Mouse (Mus musculus): ENCODE data around the gene Dnajc4. TPM values are rescaled to one million over a fixed set of nuclear protein-coding genes. Genes with fewer than 3 reads are reported as not detected.
A peak's percentile ranks its signal among the peaks of the same experiment; 100 is the strongest.

Gene Dnajc4
- total RNA-seq (2022), result 10 to 100 TPM; 32.2 to 37.7 (median 36.4) TPM

DNA sequence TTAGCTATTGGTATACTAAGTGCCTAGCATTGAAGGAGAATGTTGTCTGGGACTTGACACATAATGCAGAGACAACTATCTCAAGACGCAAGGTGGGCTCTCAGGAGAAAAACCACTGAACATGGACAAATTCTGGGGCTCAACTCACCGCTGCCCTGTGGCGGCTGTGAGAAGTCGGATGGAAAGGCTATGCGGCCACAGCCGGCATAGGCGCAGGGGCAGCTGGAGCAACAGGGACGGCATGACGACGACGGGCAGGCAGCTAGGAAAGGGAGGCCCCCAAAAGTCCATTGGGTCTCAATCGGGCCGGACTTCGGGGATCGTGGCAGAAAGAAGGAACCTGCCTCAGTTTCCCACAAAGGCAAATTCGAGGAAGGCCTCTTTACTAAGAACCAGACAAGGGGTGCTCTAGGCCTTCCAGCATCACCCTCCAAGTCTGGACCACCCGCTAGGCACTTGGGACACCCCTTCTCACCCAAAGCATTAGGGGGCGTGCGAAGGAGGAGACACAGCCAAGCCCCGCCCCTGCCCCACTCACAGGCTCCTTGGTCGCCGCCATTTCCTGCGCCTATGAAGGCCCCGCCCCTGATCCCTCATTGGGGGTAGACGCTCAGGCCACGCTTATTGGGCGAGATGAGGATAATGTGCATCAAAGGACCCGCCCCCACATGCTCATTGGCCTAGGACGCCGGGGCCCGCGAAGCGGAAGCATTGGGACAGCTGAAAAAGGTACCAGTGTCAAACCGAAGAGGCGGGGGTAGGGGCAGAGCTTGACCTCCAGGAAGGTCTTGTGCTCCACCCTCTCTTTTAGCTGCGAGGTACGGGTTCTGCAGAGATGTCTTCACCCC lies at the start of gene Dnajc4:
Dnajc4 (minus strand) TSS at position 562 of the 848 bp plus-strand sequence.
- peak; percentile 92 to 96 for DNase-seq (ENCODE audit: low spot score in 2 of 2)

DNA sequence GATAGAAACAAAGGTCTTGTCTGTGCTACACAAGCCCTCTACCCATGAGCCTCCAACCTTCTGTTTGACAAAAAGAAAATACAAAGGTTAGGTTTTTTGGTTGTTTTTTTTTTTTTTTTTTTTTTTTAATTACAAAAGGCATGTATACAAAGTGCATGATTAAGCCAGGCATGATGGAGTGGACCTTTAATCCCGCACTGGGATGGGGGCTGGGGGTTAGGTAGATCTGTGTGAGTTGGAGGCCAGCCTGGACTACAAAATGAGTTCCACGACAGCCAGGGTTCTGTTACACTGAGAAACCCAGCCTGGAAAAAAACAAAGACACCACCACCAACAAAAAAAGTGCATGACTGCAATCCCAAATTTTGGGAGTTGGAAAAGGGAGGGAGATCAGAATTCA lies 48.8 kb upstream of the Dnajc4 start:
- DNase-seq (ENCODE audit: low spot score in 2 of 2), result no peak

DNA sequence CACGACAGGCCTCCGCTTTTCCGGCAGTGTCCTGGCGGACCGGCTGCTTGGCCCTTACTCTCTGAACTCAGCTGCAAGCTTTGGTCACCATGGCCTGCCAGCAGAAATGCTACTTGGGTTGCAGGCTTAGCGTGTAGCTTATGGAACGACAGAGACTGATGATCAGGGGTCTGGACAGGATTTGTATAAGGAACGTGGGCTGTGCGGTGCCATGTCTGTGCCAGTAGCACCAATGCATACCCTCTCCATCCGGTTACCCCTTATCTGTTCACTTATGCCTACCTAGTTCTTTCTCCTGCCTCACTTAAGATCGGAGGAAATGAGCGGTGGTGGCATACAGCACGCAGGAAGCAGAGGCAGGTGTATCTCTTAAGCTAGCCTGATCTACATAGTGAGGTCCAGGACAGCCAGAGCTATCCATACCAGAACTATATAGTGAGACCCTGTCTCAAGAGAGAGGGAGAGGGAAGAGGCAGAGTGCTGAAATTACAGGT lies 48.3 kb upstream of the Dnajc4 start:
- DNase-seq (ENCODE audit: low spot score in 2 of 2), result no peak

DNA sequence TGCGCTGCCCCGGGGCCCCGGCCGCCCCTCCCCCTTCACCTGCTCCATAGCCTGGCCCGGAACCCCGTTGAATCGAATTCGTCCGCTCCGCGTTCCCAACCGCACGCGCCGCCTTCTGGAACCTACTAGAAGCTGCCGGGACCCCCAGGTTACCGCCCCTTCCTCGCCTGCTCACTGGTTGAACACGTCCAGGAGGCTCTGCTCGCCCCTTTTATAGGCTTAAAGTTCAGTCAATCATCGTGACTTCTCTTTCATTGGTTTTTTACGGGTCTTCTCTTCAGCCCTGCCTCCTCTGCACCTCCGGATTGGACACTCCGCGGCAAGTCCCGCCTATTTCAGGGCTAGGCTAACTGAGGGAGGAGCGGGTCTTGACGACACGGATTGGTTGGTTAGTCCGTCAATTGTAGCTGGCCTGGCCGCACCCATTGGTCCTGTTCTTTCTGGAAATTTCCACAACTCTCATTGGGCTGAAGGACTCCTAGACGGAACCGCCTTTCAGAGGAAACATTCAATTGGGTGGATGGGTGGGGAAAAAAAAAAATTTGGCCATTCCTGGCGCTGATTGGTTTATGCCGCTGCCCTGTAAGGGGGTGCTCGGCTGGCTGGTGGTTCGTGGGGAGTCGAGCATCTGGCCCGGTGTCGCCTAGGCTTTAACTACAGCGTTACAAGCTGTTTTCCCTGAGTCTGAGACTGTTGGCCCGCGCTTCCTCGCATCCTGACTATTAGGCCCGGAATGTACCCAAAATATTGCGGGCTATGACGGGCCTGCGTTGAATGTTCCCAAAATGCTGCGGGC lies 47.7 kb upstream of the Dnajc4 start, which contains the start of gene Stip1:
Stip1 (minus strand) TSS at position 127 of the 796 bp plus-strand sequence.
- peak; percentile 98 to 99 for DNase-seq (ENCODE audit: low spot score in 2 of 2)

DNA sequence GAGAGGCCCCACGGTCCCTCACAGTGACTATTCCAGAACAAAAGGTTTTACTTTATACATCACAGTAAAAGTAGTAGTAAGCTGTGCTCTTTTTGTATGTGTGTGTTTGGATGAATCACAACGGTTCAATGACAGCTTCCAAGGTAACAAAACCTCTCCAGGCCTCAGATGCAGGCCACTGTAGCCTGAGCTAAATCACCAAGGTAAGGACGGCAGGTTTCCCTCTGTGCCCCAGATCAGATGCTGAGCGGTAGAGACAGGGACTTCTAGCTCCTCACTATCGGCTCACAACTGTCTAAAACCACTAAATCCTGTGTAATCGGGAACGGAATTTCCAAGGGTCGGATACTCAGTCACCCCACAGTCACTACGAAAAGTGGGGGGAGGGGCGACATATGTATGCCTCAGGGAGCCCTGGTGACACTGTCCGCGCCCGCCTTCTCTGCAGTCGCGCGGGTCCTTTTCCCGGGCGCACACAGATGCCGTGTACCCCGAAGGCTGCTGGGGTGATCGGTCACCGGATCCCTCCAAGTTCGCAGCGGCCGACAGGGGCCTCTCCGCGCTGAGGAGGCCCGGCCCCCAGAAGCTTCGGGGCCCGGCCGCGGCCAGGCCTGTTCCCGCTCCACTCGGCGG lies 46.8 kb upstream of the Dnajc4 start:
- peak; percentile 34 for DNase-seq (ENCODE audit: low spot score in 2 of 2)

DNA sequence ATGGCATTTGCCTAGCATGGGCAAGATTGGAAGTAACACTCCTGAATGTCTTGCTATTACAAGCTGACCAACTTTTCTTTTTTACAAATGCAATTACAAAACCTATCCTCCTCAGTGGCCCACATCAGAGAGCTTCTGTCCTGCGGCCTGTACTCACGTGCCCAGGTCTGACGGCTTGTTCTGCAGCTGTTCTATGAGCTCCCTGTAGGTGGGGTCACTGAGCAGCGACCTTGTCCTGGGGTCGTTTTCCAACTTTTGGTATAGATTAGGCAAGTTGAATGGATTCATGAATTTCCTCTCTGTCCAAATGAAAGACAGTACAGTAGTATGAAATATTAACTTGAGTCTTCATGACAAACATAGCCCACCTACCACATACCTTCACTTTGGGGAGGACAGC lies 41.6 kb upstream of the Dnajc4 start:
- no peak for DNase-seq (ENCODE audit: low spot score in 2 of 2)

DNA sequence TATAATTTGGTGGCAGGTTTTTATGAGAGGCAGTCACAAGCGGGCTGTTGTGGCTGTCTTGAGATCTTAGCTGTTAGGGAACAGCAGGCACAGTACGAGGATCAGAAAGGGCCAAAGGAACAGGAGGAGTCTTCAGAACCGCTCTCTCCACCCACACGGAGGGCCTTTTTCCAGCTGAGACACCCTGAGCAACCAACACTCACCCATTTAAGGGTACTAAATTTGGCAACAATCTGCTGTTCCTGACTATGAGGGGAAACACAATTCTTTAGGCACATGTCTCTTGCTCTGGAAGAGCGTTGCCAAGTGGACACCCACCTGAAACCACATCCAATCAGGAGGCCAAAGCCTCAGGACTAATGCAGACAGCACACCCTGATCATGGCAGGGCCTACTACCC lies 37.2 kb upstream of the Dnajc4 start:
- DNase-seq (ENCODE audit: low spot score in 2 of 2), result no peak

DNA sequence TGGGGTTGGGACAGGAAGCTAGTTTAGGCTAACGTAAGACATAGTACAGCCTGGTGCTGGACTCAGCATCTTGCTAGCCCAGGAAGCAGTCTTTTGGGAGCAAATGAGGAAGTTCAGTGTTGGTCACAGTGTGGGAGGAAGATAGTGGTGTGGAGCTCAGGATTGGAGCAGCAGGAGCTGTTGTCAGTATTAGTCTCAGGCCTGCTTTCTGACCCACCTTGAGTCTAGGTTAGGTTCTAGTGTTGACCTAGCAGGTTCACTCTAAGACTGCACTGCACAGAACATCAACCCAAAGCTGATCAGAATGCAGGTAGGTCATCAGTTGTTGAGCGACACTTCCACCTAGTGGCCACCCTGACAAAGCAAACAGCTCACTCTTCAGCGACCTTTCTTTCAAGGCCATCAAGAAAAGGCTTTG lies 27.9 kb upstream of the Dnajc4 start:
- no peak for DNase-seq (ENCODE audit: low spot score in 2 of 2)

DNA sequence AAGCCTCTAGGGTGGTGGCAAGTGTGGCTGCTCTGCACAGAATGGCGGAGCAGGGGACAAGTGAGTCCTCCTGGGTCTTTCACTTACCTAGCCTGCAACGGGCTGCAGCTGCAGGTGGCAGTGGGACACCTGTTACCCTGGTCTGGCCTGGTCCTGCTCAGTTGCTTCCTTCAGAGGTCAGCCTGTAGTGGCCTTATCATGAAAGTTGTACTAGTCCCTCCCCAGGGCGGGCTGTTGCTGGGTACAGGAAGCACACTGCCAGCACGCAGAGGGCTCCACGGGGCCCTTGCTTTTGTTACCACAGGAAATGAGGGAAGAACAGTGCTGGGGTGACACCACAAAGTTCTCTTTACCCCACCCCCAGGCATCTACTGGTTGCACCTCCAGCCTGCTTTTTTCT lies 26.8 kb upstream of the Dnajc4 start, which contains the start of gene Fermt3:
Fermt3 (minus strand) TSS at position 279 of the 400 bp plus-strand sequence.
- DNase-seq (ENCODE audit: low spot score in 2 of 2), result no peak

DNA sequence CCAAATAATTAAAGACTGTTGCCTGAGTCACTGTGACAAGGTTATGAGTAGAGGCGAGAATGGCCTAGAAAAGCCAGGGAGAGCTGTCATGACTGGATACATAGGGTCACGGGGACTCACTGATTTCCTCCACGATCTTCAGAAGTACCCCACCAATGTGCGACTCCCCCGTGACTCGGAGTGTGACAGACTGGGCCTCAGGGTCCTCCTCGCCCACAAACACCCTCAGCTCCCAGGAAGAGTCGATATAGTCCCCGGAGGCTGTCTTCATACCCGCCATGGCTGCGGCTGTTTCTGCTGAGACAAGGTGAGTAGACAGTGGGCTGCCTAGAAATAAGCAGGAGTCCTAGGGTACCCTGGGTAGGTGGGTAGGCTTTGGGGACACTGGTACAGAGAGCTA lies 26.2 kb upstream of the Dnajc4 start:
- DNase-seq (ENCODE audit: low spot score in 2 of 2), result no peak

DNA sequence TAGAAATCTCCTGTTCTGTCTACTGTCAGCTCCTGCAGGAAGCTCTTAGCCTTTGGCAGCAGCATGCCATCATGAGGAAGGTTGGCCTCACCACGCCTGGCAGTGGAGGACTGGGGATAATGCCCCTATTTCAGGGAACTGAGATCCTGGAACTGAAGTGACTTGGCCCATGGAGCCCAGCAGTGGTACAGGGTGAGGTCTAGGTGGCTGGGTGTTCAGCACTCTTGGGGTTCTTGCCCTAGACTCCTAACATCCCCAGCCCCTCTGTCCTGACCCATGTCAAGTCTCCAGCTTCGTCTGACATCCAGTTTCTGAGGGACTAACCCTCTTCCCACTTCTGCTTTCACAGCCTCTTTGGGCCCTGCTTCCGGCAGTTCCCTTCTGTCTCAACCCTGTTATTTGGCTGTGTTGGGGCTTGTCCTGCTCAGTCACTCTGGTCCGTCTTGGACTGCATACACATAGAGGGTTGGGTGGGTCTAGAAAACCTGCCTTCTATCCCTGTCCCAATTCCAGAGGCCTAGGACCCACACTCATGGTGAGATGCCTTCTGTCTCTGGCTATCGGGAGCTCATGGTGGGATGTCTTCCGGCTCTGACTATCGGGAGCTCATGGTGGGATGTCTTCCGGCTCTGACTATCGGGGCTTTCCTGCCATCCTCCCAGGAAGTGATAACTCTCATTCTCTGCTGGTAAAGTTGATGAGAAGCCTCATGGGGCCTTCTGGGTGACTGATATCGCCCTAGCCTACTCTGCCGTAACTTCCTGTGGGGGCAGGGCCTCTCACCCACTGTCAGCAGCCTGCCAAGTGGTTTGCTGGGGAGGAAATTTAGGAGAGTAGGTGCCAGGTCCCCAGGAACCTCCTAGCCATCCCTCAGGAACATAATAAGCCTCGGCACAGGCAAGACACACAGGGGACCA lies 25.4 kb upstream of the Dnajc4 start:
- DNase-seq (ENCODE audit: low spot score in 2 of 2), result no peak

DNA sequence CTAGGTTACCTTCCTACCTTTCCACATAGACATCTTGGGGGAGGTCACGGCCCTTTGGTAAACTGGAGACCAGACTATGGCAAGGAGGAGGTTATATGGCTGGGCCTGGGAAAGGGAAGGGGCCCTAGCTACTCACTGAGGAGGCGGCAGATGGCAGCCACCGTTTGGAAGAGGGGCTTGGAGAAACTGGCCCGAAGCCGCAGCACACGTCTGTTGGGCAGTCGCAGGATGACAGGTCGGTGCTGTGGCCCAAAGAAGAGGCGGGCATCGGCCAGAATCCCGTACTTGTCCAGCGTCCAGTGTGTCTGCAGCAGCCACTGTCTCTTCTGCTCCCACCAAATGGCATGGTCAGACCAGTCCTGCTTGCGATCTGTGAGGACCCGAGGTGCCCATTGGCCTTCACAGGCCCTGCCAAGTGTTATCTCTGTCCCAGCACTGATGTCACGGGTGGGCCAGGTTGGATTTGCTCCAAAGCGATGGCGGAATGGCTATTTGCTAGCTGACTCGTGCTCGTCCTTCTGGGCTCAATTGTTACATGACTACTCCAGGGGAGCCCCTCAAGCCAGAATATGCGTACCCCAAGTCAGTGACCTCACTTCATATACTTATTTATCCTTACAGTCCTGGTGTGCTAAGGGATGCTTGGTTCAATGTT lies 22.2 kb upstream of the Dnajc4 start:
- DNase-seq (ENCODE audit: low spot score in 2 of 2), result no peak

DNA sequence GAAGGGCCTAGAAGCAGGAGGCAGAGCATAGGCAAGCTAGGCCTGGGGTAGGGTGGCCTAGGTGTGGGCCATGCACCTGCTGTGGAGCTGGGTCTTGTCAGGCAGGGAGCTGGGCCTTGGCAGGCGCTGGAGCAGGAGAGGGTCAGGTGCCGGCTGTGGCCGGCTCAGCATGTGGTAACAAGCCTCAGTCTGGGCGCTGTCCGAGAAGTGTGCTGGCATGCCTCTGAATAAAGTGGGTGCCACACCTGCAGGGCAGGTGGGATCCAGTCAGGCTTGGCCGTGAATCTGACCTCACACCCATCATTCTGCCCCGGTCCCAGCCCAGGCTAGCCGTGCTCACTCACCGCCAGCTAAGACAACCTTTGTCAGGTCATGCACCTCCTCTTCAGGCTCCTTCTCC lies 21.6 kb upstream of the Dnajc4 start:
- DNase-seq (ENCODE audit: low spot score in 2 of 2), result no peak

DNA sequence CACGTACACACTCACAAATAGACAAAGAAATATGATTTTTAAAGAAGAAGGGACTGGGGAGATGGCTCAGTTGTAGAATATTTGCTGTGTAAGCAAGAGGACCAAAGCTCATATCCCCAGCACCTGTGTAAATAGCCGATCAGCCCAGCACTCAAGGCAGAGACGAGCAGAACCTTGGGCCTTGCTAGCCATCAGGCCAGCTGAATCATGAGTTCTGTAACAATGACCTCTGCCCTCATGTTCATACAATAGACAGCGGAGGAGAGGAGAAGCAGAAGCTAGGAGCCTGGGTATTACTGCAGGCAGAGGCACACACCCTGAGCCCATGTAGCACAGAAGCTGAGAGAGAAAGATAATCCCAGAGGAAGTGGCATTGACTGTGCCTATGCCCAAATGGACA lies 20.1 kb upstream of the Dnajc4 start:
- DNase-seq (ENCODE audit: low spot score in 2 of 2), result no peak

DNA sequence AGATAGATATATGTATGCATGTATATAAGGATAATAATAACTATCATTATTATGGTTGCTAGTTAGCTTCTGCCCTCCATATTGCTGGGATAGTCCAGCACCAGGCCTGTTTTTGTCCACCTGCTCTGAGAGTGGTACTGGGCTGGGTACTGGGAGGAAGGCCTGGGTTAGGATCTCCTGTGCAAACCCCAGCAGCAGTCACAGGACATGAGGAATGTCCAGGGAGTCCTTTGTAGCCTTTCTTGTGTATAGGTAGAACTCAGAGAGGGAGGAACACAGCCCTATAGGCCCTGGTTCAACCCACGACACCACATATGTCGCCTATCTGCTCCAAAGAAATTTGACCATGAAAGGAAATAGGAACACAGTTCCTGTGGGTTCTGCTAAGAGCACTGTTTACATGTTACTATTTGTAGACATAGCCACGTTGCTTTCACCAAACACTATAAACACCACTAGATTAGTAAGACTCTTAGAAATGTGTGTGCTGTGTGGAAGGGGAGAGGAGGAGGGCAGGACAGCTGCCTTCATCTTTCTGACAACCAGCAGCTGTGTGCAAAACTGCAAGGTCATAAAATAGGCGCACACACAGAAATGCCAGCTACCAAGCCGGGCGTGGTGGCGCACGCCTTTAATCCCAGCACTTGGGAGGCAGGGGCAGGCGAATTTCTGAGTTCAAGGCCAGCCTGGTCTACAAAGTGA lies 14.7 kb upstream of the Dnajc4 start:
- no peak for DNase-seq (ENCODE audit: low spot score in 2 of 2)

DNA sequence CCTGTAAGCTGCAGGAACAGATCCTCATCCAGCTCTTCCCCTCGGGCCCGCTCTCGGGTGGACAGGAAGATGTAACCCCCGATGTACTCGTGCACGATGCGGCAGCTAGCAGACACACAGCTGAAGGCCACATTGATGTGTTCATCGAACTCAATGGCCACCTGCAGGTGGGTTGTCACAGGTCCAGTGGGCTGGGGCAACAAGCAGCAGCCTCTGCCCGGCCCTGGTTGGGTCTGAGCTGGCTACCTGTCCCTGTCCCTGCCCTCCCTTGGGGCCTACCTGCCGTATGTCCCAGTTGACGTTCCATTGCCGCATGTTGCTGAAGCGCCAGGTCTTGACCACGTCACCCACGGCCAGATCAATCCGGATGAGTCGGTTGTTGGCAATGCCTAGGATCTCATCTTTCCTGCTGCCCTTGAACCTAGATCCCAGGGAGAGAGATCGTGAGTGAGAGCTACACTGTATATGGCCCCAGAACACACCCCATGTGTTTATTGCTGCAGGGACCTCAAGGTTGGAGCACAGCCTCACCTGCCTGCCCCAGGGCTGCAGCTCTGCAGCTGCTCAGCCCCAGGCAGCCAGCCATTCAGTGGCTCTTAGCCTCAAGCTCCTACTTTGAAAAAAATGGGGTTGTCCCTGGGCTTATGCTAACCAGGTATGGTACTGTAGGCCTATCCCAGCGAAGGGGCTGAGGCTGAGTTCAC lies 7.1 kb upstream of the Dnajc4 start:
- no peak for DNase-seq (ENCODE audit: low spot score in 2 of 2)

DNA sequence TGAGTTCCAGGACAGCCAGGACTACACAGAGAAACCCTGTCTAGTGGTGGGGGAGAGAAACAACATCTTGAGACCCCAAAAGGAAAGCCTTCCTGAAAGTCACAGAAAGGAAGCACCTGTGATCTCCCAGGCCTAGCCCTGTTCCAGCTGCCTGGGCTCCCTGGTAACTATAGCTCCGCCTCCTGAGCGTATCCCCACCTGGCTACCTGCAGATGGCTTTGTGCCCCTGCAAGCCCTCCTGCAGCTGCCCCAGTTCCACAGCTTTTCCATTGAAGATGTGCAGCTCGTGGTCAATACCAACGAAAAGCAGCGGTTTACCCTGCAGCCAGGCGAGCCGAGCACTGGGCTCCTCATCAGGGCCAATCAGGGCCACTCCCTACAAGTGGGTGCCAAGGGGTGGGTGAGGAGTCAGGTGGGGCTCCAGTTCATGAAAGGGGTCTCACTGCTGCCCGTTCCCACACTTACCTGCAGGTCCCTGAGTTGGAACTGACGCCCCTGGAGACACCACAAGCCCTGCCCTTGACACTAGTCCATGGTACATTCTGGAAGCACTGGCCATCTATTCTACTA lies 5.4 kb upstream of the Dnajc4 start:
- DNase-seq (ENCODE audit: low spot score in 2 of 2), result no peak

DNA sequence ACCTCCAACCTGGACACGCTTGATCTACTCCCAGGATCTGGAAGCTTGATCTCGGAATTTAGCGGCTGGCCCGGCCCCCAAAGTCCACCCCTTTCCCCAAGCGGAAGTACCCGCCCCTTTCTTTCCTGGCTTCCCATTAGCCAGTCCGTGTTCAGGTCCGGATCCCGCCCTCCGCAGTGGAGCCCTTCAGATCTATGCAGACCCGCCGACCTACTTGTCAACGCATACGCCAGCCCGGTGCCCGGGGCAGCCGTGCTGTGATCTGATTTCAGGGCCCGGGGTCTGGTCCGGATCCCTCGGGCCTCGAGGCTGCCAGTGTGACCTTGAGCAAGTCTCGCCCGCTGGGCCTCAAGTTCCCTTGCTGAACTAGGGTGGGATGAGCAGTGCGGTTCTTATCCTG lies 3.6 kb upstream of the Dnajc4 start, which contains the start of the genes Nudt22 and Trpt1:
Nudt22 (minus strand) TSS at position 112 of the 400 bp plus-strand sequence.
Trpt1 (plus strand) TSS at position 126 of the 400 bp plus-strand sequence.
- peak; percentile 80 to 88 for DNase-seq (ENCODE audit: low spot score in 2 of 2)

Measured in gastrocnemius, adult 8-10 months (tissue).